8 mouse cellular contexts compared by ENCODE assay signal in genomic region chr12:111816528-111816927, GRCm38 (mm10). TPM values are rescaled to one million over a fixed set of nuclear protein-coding genes. Genes with fewer than 3 reads are reported as not detected.
DNase-seq lines count a peak whose midpoint lies in the region; ATAC-seq lines count a peak whose summit lies in the region.

No protein-coding gene starts in this region.

- 59% methylated on average over 13 of the region's 13 CpGs for WGBS in hindbrain, embryonic 10.5 days
- WGBS in hindbrain, embryonic 11.5 days: 65% methylated on average over 13 of the region's 13 CpGs
- WGBS in heart, embryonic 10.5 days: 57% methylated on average over 13 of the region's 13 CpGs
- WGBS in lung, embryonic 16.5 days: 50% methylated on average over 13 of the region's 13 CpGs

- peak overlapping the region; percentile 16; the same call in 1 of the 2 replicates for H3K4me3 ChIP-seq in hindbrain, embryonic 10.5 days
- no peak overlapping the region for H3K4me3 ChIP-seq in hindbrain, embryonic 11.5 days (ENCODE audit: low read depth, low read length)
- H3K4me3 ChIP-seq in heart, embryonic 10.5 days: peak overlapping the region; percentile 84
- H3K4me3 ChIP-seq in lung, embryonic 16.5 days (ENCODE audit: low read length): peak overlapping the region; percentile 72

- no peak overlapping the region for H3K9ac ChIP-seq in hindbrain, embryonic 11.5 days (ENCODE audit: low read depth, low read length)
- H3K9ac ChIP-seq in lung, embryonic 16.5 days (ENCODE audit: low read length): peak overlapping the region; percentile 55

- no peaks in the 10 kb centered on the region for H3K27me3 ChIP-seq in hindbrain, embryonic 10.5 days (ENCODE audit: insufficient read depth, poor library complexity, severe bottlenecking)
- H3K27me3 ChIP-seq in hindbrain, embryonic 11.5 days (ENCODE audit: control insufficient read depth, insufficient read depth, low read length): no peaks in the 10 kb centered on the region
- no peaks in the 10 kb centered on the region for H3K27me3 ChIP-seq in heart, embryonic 10.5 days (ENCODE audit: insufficient read depth, poor library complexity, severe bottlenecking)
- no peaks in the 10 kb centered on the region for H3K27me3 ChIP-seq in lung, embryonic 16.5 days (ENCODE audit: control insufficient read depth, insufficient read depth, low read depth, low read length)

- no peaks in the 10 kb centered on the region for H3K9me3 ChIP-seq in hindbrain, embryonic 10.5 days
- H3K9me3 ChIP-seq in hindbrain, embryonic 11.5 days (ENCODE audit: control insufficient read depth, low read length): no peaks in the 10 kb centered on the region
- H3K9me3 ChIP-seq in heart, embryonic 10.5 days: no peaks in the 10 kb centered on the region
- no peaks in the 10 kb centered on the region for H3K9me3 ChIP-seq in lung, embryonic 16.5 days (ENCODE audit: control insufficient read depth, low read length)

- no peak for DNase-seq in hindbrain, embryonic 10.5 days (ENCODE audit: low spot score)
- DNase-seq in hindbrain, embryonic 11.5 days (ENCODE audit: low spot score): no peak
- DNase-seq in NIH3T3 (ENCODE audit: low read depth): peak; percentile 39
- DNase-seq in heart, embryonic 10.5 days (ENCODE audit: low spot score): no peak
- peak; percentile 48 to 65 for DNase-seq in kidney, postnatal 25 days
- no peak for DNase-seq in embryo, embryonic 10 days (ENCODE audit: low spot score)

- H3K4me1 ChIP-seq in hindbrain, embryonic 10.5 days (replicated peaks): peaks cover 62% of the 10 kb centered on the region
- H3K4me1 ChIP-seq in hindbrain, embryonic 11.5 days (replicated peaks; ENCODE audit: control insufficient read depth, insufficient read depth, low read length): peaks cover 12% of the 10 kb centered on the region
- peaks cover 77% of the 10 kb centered on the region for H3K4me1 ChIP-seq in heart, embryonic 10.5 days
- peaks cover 38% of the 10 kb centered on the region for H3K4me1 ChIP-seq in lung, embryonic 16.5 days (replicated peaks; ENCODE audit: control insufficient read depth, insufficient read depth, low read length)

- H3K36me3 ChIP-seq in hindbrain, embryonic 10.5 days: peaks cover 30% of the 10 kb centered on the region; the same call in 1 of the 2 replicates
- no peaks in the 10 kb centered on the region for H3K36me3 ChIP-seq in hindbrain, embryonic 11.5 days (ENCODE audit: control insufficient read depth, insufficient read depth, low read length)
- peaks cover 9% of the 10 kb centered on the region for H3K36me3 ChIP-seq in heart, embryonic 10.5 days
- peaks cover 2% of the 10 kb centered on the region; the same call in 1 of the 2 replicates for H3K36me3 ChIP-seq in lung, embryonic 16.5 days (ENCODE audit: control insufficient read depth, insufficient read depth, low read length)

- no peak overlapping the region for H3K4me2 ChIP-seq in hindbrain, embryonic 11.5 days (replicated peaks; ENCODE audit: low read depth, low read length)
- peak overlapping the region; percentile 85 for H3K4me2 ChIP-seq in lung, embryonic 16.5 days (ENCODE audit: low read depth, low read length)

- H3K27ac ChIP-seq in hindbrain, embryonic 10.5 days: no peak overlapping the region
- H3K27ac ChIP-seq in hindbrain, embryonic 11.5 days (ENCODE audit: low read depth, low read length): no peak overlapping the region
- peak overlapping the region; percentile 56; the same call in 1 of the 2 replicates for H3K27ac ChIP-seq in heart, embryonic 10.5 days
- 0 out of 2 replicates have a peak overlapping the region, but pooled peaks have one; percentile 10 for H3K27ac ChIP-seq in lung, embryonic 16.5 days (ENCODE audit: low read length)

- ATAC-seq in hindbrain, embryonic 11.5 days (ENCODE audit: low FRiP score): no peak
- no peak for ATAC-seq in lung, embryonic 16.5 days (ENCODE audit: low read depth)
- no peak for ATAC-seq in activated CD4-positive, CD25-positive, alpha-beta regulatory T cell, adult 4 months

RNA-seq across cellular contexts. Expression of gene Zfyve21, which starts 2.6 kb away (rescaled TPM):
- polyA plus RNA-seq in hindbrain, embryonic 10.5 days (2016; fragmentation: Nextera tagmentation; extraction: Ambion mirVana): 71.5 and 75.4 TPM in 2 replicates
- 54.2 and 54.7 TPM in 2 replicates for polyA plus RNA-seq in hindbrain, embryonic 11.5 days (2014; fragmentation: Nextera tagmentation; extraction: Ambion mirVana)
- polyA plus RNA-seq in heart, embryonic 10.5 days (2016; fragmentation: Nextera tagmentation; extraction: Ambion mirVana): 104 and 109 TPM in 2 replicates
- polyA plus RNA-seq in lung, embryonic 16.5 days (2015; fragmentation: Nextera tagmentation; extraction: Ambion mirVana): 111 and 135 TPM in 2 replicates
- 1 to 10 TPM; 3.4 to 3.5 TPM for polyA plus RNA-seq in activated CD4-positive, CD25-positive, alpha-beta regulatory T cell, adult 4 months (2017; shearing (Covaris generic))

RNA-seq across cellular contexts. Expression of gene Xrcc3, which starts 2.9 kb away (rescaled TPM):
- 13.2 and 15.1 TPM in 2 replicates for polyA plus RNA-seq in hindbrain, embryonic 10.5 days (2016; fragmentation: Nextera tagmentation; extraction: Ambion mirVana)
- 8.2 and 9.8 TPM in 2 replicates for polyA plus RNA-seq in hindbrain, embryonic 11.5 days (2014; fragmentation: Nextera tagmentation; extraction: Ambion mirVana)
- 10.5 and 13.8 TPM in 2 replicates for polyA plus RNA-seq in heart, embryonic 10.5 days (2016; fragmentation: Nextera tagmentation; extraction: Ambion mirVana)
- 9.1 and 9.2 TPM in 2 replicates for polyA plus RNA-seq in lung, embryonic 16.5 days (2015; fragmentation: Nextera tagmentation; extraction: Ambion mirVana)
- 1 to 10 TPM; 4.0 to 5.6 TPM for polyA plus RNA-seq in activated CD4-positive, CD25-positive, alpha-beta regulatory T cell, adult 4 months (2017; shearing (Covaris generic))

RNA-seq across cellular contexts. Expression of gene Klc1, which starts 57.9 kb away (rescaled TPM):
- 192 and 303 TPM in 2 replicates for polyA plus RNA-seq in hindbrain, embryonic 10.5 days (2016; fragmentation: Nextera tagmentation; extraction: Ambion mirVana)
- 345 and 366 TPM in 2 replicates for polyA plus RNA-seq in hindbrain, embryonic 11.5 days (2014; fragmentation: Nextera tagmentation; extraction: Ambion mirVana)
- 109 and 116 TPM in 2 replicates for polyA plus RNA-seq in heart, embryonic 10.5 days (2016; fragmentation: Nextera tagmentation; extraction: Ambion mirVana)
- 82.4 and 86.9 TPM in 2 replicates for polyA plus RNA-seq in lung, embryonic 16.5 days (2015; fragmentation: Nextera tagmentation; extraction: Ambion mirVana)
- polyA plus RNA-seq in activated CD4-positive, CD25-positive, alpha-beta regulatory T cell, adult 4 months (2017; shearing (Covaris generic)): 10 to 100 TPM; 14.7 to 17.6 TPM

Comparison
In these comparisons a context has a peak if more than half of its experiments do, and no peak if none do; other contexts are left out.
1. DNase-seq: peak in NIH3T3 (single experiment) and kidney, postnatal 25 days (2 of 2); none in hindbrain, embryonic 10.5 days (single experiment), hindbrain, embryonic 11.5 days (single experiment), heart, embryonic 10.5 days (single experiment) and embryo, embryonic 10 days (single experiment).
2. H3K27ac ChIP-seq: peak in heart, embryonic 10.5 days (single experiment) and lung, embryonic 16.5 days (single experiment); none in hindbrain, embryonic 10.5 days (single experiment) and hindbrain, embryonic 11.5 days (single experiment).
3. RNA of gene Zfyve21, which starts 2.6 kb away (polyA plus RNA-seq): 111 to 135 TPM in lung, embryonic 16.5 days, 104 to 109 TPM in heart, embryonic 10.5 days, 71.5 to 75.4 TPM in hindbrain, embryonic 10.5 days and 54.2 to 54.7 TPM in hindbrain, embryonic 11.5 days; 3.4 to 3.5 TPM in activated CD4-positive, CD25-positive, alpha-beta regulatory T cell, adult 4 months; every median in the first group is over 10 times any median in the second.